Mouse (Mus musculus) heart, embryonic 12.5 days (tissue): ENCODE data around the gene Atf7ip. TPM values are rescaled to one million over a fixed set of nuclear protein-coding genes. Genes with fewer than 3 reads are reported as not detected.

Experiments
- ATAC-seq: fragments of 200-750 bp; cut with Nextera tagmentation; 2 replicates; pipeline ENCODE4 v1.8.0; 2017; ENCODE audit warnings: moderate TSS enrichment, moderate library complexity; ENCODE audit not compliant: insufficient number of reproducible peaks, low FRiP score
- H3K27ac ChIP-seq: fragments of 300-500 bp; sonication (generic); 2 replicates; pipeline ENCODE4 v1.5.1; 2016; ENCODE audit warnings: mild to moderate bottlenecking, moderate library complexity; ENCODE audit not compliant: poor library complexity, severe bottlenecking
- H3K27me3 ChIP-seq: fragments of 300-500 bp; sonication (generic); replicated peaks from 2 replicates; pipeline ENCODE4 v1.6.1; 2016; ENCODE audit warnings: mild to moderate bottlenecking, moderate library complexity
- H3K36me3 ChIP-seq: fragments of 300-500 bp; sonication (generic); 2 replicates; pipeline ENCODE4 v1.6.1; 2016; ENCODE audit warnings: mild to moderate bottlenecking, moderate library complexity
- H3K4me1 ChIP-seq: fragments of 300-500 bp; sonication (generic); replicated peaks from 2 replicates; pipeline ENCODE4 v1.6.1; 2016; ENCODE audit warnings: mild to moderate bottlenecking
- H3K4me2 ChIP-seq: fragments of 300-500 bp; sonication (generic); 2 replicates; pipeline ENCODE4 v1.6.1; 2016; ENCODE audit warnings: mild to moderate bottlenecking, moderate library complexity
- H3K4me3 ChIP-seq: fragments of 300-500 bp; sonication (generic); 2 replicates; pipeline ENCODE4 v1.5.1; 2016; ENCODE audit warnings: mild to moderate bottlenecking
- H3K9ac ChIP-seq: fragments of 300-500 bp; sonication (generic); 2 replicates; pipeline ENCODE4 v1.6.1; 2016; ENCODE audit warnings: mild to moderate bottlenecking, moderate library complexity
- H3K9me3 ChIP-seq: fragments of 300-500 bp; sonication (generic); replicated peaks from 2 replicates; pipeline ENCODE4 v1.6.1; 2016; ENCODE audit warnings: mild to moderate bottlenecking, moderate library complexity
- WGBS: fragments of 180-500 bp; shearing (Covaris S2); methylation state at CpG from one replicate; pipeline ENCODE4 v1.1.7; 2016; 5-methylcytosine and 5-hydroxymethylcytosine counted together
- polyA plus RNA-seq: library from polyadenylated mRNA; unstranded; fragments of >200 nt; fragmentation: Nextera tagmentation; extraction: Ambion mirVana; gene quantifications from 2 replicates; pipeline ENCODE4 v1.2.1, GENCODE M21; 2016

The Atf7ip gene
- polyA plus RNA-seq, 1 experiment from 2014 or later = 51.5 TPM

DNA sequence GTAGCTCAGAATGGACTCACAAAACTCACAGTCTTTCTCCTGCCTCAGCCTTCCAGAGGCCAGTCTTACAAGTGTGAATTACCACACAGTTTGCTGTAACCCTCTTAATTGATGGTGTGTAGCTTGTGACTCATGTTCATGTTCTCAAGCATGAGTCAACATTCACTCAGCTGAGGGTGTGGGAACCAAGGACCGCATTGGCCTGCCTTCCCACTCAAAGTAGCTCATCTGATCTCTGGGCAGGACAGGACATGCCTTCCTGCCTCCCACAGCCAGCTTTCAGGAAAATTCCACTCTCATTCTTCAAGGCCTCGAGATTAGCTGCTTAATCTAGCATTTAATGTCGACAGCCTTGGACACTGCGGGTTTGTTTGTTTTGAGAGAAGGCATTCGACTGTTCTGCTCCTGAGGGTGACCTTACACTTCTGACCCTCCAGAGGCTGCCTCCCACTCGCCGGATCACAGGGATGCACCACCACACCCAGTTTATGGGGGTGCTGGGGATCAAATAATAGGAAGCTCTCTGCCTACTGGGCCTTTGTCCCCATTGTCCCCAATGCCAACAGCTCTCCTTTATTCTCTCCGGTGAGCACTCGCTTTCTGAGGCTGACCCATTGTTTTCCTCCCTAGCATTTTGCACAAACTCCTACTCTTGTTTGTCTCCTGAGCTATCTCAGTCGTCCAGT is 6.5 kb upstream of the Atf7ip start:
- WGBS = 50% methylated on average over 10 of the region's 10 CpGs
- Histone ChIP-seq H3K9ac (no peak overlapping the region), H3K27ac (no peak overlapping the region), H3K4me3 (no peak overlapping the region), H3K4me1 (peaks cover 5% of the 10 kb centered on the region; the same call in 1 of the 2 replicates), H3K9me3 (peaks cover 3% of the 10 kb centered on the region), H3K4me2 (no peak overlapping the region), H3K36me3 (no peaks in the 10 kb centered on the region), H3K27me3 (no peaks in the 10 kb centered on the region)
- ATAC-seq = no peak

DNA sequence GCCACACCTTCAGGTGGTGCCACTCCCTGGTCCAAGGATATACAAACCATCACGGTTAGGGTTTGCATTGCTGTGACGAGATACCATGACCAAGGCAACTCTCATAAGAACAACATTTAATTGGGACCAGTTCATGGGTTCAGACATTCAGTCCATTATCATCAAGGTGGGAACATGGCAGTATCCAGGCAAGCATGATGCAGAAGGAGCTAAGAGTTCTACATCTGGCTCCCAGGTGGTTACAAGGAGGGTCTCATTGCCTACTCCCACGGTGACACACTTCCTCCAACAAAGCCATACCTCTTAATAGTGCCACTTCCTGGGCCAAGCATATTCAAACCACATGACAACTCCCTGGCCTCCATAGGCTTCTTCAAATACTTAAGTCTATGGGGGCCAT is 2.7 kb downstream of the Atf7ip start:
- no peak overlapping the region for H3K4me3 ChIP-seq
- WGBS = 81% methylated on average over 3 of the region's 3 CpGs
- H3K4me1 ChIP-seq = no peaks in the 10 kb centered on the region
- no peaks in the 10 kb centered on the region for H3K27me3 ChIP-seq
- no peak overlapping the region for H3K4me2 ChIP-seq
- H3K36me3 ChIP-seq = no peaks in the 10 kb centered on the region
- no peak overlapping the region for H3K9ac ChIP-seq
- H3K27ac ChIP-seq = no peak overlapping the region
- H3K9me3 ChIP-seq = peaks cover 5% of the 10 kb centered on the region
- ATAC-seq = no peak

DNA sequence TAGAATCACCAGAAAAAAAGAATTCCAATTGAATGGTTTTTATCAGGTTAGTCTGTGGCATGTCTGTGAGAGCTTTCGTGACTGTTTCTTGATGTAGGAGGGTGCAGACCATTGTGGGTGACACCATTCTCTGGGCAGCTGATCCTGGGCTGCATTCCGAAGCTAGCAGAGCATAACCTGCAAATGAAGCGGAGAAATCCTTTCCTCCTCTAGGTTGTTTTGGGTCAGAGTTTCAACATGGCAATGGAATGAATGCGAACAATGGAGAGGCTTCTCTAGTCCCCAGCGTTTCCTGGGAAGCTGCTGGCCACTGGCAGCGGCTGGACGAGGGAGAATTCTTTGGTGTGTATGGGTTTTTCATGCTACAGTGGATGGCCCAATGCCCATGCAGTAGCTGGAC is 5.0 kb downstream of the Atf7ip start:
- H3K4me1 ChIP-seq = no peaks in the 10 kb centered on the region
- no peaks in the 10 kb centered on the region for H3K27me3 ChIP-seq
- no peak overlapping the region for H3K4me3 ChIP-seq
- ATAC-seq = no peak
- WGBS = 70% methylated on average over 7 of the region's 7 CpGs
- no peaks in the 10 kb centered on the region for H3K36me3 ChIP-seq
- H3K4me2 ChIP-seq = no peak overlapping the region
- no peak overlapping the region for H3K9ac ChIP-seq
- H3K27ac ChIP-seq = no peak overlapping the region
- H3K9me3 ChIP-seq = peaks cover 17% of the 10 kb centered on the region

DNA sequence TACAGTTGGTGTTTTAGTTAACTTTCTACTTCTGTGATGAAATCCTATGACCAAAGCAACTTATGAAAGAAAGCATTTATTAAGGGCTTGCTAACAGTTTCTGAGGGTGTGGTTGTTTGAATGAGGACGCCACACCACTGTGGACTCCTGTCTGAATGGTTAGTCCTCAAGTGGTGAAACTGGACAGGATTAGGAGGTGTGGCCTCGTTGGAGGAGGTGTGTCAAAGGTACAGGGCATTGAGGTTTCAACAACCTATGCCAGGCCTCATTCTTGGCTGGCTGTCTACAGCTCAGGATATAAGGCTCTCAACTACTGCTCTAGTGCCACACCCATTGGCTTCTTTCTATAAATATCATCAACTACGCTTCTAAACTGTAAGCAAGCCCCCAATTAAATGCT is 6.4 kb downstream of the Atf7ip start:
- 77% methylated on average over 3 of the region's 3 CpGs for WGBS
- Histone ChIP-seq H3K4me3 (no peak overlapping the region), H3K4me2 (no peak overlapping the region), H3K9me3 (peaks cover 17% of the 10 kb centered on the region), H3K27me3 (no peaks in the 10 kb centered on the region), H3K9ac (no peak overlapping the region), H3K36me3 (no peaks in the 10 kb centered on the region), H3K27ac (no peak overlapping the region), H3K4me1 (no peaks in the 10 kb centered on the region)
- ATAC-seq = no peak

DNA sequence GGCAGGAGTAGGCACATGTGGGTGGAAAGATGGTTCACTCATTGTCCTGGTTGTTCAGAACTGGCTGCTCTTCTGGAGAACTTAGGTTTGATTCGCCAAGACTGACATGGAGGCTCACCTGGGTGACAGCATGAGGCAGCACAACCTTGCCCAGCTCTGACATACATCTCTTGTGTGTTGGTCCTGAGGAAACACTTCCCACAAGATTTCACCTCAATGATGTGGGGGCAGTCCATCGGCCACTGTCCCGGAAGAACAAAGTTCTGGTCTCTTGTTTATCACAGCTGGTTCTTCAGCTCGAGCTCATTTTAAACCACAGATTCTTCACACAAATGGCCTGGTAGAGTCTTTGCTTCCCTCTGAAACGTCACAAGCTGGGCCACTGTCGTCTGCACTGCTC is 10.7 kb downstream of the Atf7ip start:
- no peak overlapping the region for H3K27ac ChIP-seq
- WGBS = 87% methylated on average over 6 of the region's 6 CpGs
- ATAC-seq = no peak
- peaks cover 12% of the 10 kb centered on the region for H3K9me3 ChIP-seq
- H3K9ac ChIP-seq = no peak overlapping the region
- no peaks in the 10 kb centered on the region for H3K27me3 ChIP-seq
- no peak overlapping the region for H3K4me2 ChIP-seq
- H3K36me3 ChIP-seq = 0 out of 2 replicates have a peak, but pooled peaks cover 2% of the 10 kb centered on the region
- H3K4me3 ChIP-seq = no peak overlapping the region
- peaks cover 5% of the 10 kb centered on the region for H3K4me1 ChIP-seq

DNA sequence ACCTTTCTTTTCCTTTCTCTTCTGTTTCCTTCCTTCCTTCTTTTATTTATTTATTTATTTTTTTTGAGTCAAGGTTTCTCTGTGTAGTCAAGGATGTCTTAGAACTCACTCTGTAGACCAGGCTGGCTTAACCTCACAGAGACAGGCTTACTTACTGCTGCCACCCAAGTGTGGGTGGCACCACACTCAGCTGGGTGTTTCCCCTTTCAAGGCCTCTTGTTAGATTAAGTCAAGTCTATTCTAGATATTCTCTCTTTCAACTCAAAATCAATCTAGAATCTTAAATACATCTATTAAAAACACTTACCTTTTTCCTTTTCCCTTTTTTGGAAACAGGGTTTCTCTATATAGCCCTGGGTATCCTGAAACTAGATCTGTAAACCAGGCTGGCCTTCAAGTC is 11.3 kb downstream of the Atf7ip start:
- H3K27me3 ChIP-seq = no peaks in the 10 kb centered on the region
- no peak overlapping the region for H3K27ac ChIP-seq
- H3K9me3 ChIP-seq = peaks cover 12% of the 10 kb centered on the region
- no peak overlapping the region for H3K4me3 ChIP-seq
- H3K4me1 ChIP-seq = peaks cover 8% of the 10 kb centered on the region
- 0 out of 2 replicates have a peak, but pooled peaks cover 4% of the 10 kb centered on the region for H3K36me3 ChIP-seq
- no peak overlapping the region for H3K4me2 ChIP-seq
- H3K9ac ChIP-seq = no peak overlapping the region
- no peak for ATAC-seq

DNA sequence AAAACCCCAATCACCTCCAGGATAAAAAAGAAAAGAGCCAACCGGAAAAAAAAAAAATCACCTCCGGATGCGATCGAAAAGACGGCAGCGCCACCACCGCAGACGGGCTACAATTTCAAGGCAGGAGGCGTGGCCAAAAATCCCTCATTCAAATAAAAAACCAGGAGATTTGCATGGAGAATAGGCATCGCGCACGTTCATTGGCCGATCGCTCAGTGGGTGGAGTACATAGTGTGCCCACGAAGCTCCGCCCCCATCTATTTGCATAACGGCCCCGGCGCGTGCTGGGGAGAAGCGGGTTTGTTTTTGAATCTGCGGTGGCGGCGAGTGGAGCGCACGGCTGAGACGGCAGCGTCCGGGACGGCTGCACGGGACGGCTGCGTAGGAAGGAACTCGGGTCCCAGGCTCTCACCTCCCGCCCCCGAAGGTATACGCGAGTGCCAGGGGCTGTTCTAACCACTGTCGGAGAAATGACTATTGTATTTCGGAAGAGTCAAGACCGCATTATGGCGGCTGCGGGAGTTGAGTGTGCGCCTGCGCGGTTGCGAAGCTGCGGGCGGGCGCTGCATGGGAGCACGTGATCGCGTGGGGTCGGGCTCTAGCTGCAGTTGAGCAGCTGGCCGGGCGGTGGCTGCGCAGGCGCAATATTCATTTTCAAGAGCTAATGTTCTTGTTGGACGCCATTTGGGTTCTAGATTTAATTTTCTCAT is 12.7 kb downstream of the Atf7ip start:
- no peaks in the 10 kb centered on the region for H3K27me3 ChIP-seq
- peak overlapping the region; percentile 55 for H3K4me2 ChIP-seq
- H3K9me3 ChIP-seq = peaks cover 12% of the 10 kb centered on the region
- ATAC-seq = peak; percentile 98
- peaks cover 14% of the 10 kb centered on the region for H3K4me1 ChIP-seq
- H3K27ac ChIP-seq = peak overlapping the region; percentile 99
- WGBS = under 1% methylated on average over 59 of the region's 59 CpGs
- peak overlapping the region; percentile 71 for H3K9ac ChIP-seq
- peak overlapping the region; percentile 75 for H3K4me3 ChIP-seq
- H3K36me3 ChIP-seq = peaks cover 12% of the 10 kb centered on the region

DNA sequence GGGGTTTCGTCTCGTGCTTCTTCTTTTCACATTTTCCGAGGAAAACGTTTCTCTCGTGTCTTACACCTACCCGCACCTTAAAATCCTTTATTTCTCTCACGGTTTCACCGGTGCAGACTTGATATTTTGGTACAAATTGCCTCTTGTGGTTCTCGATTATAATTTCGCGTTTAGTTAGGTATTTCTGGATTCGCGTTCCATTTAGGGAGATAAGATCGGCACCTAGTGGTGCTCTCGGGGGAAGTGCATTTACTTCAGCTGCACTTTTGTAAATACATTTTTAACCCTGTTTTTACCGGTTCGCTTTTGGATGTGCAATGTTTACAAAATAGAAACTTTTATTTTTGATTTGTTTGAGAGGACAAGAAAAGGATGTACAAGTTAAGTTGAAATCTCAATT is 13.3 kb downstream of the Atf7ip start:
- H3K9me3 ChIP-seq = peaks cover 8% of the 10 kb centered on the region
- H3K27me3 ChIP-seq = no peaks in the 10 kb centered on the region
- H3K36me3 ChIP-seq = peaks cover 12% of the 10 kb centered on the region
- H3K4me2 ChIP-seq = peak overlapping the region; percentile 55
- peak overlapping the region; percentile 54; the same call in 1 of the 2 replicates for H3K9ac ChIP-seq
- peaks cover 14% of the 10 kb centered on the region for H3K4me1 ChIP-seq
- ATAC-seq = no peak
- H3K27ac ChIP-seq = peak overlapping the region; percentile 99
- peak overlapping the region; percentile 75 for H3K4me3 ChIP-seq
- 2% methylated on average over 17 of the region's 17 CpGs for WGBS

DNA sequence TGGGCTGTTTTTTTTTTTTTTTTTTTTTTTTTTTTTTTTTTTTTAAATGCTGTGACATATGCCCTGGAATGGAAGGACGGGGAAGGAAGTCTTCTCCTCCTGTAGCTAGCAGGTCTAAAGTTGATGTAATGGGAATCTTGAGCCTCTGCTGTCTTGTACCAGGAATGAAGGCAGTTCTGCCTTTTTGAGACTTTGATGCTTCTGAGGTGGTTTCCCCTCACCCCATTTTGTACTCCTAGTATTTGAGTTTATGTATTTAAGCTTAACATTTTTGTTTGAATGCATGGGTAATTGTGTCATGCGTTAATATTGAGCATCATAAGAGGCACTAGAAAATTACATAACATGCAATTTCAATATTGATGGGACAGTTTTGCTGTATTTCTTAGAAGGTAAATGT is 14.4 kb downstream of the Atf7ip start:
- no peaks in the 10 kb centered on the region for H3K27me3 ChIP-seq
- H3K9ac ChIP-seq = no peak overlapping the region
- 68% methylated on average over 2 of the region's 2 CpGs for WGBS
- no peak overlapping the region for H3K27ac ChIP-seq
- H3K4me2 ChIP-seq = peak overlapping the region; percentile 52
- ATAC-seq = no peak
- no peak overlapping the region for H3K4me3 ChIP-seq
- no peaks in the 10 kb centered on the region for H3K9me3 ChIP-seq
- peaks cover 20% of the 10 kb centered on the region for H3K4me1 ChIP-seq
- H3K36me3 ChIP-seq = peaks cover 21% of the 10 kb centered on the region

DNA sequence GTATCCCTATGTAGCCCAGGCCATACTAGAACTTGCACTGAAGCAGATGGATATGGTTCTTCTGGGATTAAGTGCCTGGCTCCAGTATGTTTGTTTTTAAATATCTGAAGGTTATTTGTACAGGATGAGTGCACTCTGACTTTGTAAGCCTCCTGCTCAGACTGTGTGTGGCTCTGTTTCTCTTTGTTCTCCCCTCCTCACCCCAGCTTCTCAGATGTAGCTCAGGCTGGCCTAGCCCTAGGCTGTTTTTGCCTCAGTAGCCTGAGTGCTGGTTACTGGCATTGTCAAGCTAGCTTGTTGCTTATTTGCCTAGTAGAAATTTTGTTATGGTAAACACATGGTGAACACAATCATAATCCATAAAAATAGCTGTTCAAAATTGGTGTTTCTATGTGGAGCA is 15.7 kb downstream of the Atf7ip start:
- H3K36me3 ChIP-seq = peaks cover 27% of the 10 kb centered on the region
- H3K27ac ChIP-seq = peak overlapping the region; percentile 27; the same call in 1 of the 2 replicates
- H3K9me3 ChIP-seq = 0 out of 2 replicates have a peak, but pooled peaks cover 2% of the 10 kb centered on the region
- H3K4me3 ChIP-seq = no peak overlapping the region
- ATAC-seq = no peak
- no peaks in the 10 kb centered on the region for H3K27me3 ChIP-seq
- H3K9ac ChIP-seq = no peak overlapping the region
- peak overlapping the region; percentile 16; the same call in 1 of the 2 replicates for H3K4me2 ChIP-seq
- H3K4me1 ChIP-seq = peaks cover 20% of the 10 kb centered on the region

DNA sequence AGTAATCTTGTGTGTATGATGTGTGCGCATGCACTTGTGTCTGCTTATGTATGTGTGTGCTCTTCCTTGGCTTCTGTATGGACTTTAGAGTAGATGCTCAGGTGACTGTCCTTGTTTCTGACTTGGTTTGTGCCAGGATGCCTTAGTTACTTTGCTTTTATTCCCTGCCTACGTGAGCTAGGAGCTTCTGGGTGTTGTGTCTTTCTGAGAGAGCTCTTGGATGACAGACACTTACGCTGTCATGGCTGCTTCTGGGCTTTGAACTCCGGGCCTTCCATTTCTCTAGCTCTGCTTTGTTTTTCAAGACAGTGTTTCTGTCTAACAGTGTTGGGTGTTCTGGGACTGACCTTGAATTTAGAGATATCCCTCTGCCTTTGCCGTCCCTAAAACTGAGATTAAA is 16.7 kb downstream of the Atf7ip start:
- 77% methylated on average over 5 of the region's 5 CpGs for WGBS
- H3K4me2 ChIP-seq = 0 out of 2 replicates have a peak overlapping the region, but pooled peaks have one; percentile 18
- H3K27me3 ChIP-seq = no peaks in the 10 kb centered on the region
- no peak overlapping the region for H3K4me3 ChIP-seq
- peaks cover 28% of the 10 kb centered on the region for H3K36me3 ChIP-seq
- no peak overlapping the region for H3K9ac ChIP-seq
- peaks cover 20% of the 10 kb centered on the region for H3K4me1 ChIP-seq
- 0 out of 2 replicates have a peak overlapping the region, but pooled peaks have one; percentile 49 for H3K27ac ChIP-seq
- no peak for ATAC-seq
- 0 out of 2 replicates have a peak, but pooled peaks cover 2% of the 10 kb centered on the region for H3K9me3 ChIP-seq
